Mouse (Mus musculus) cerebellum, postnatal 25 days (tissue): Measurements from ENCODE around the gene Abhd14a.
A peak's percentile ranks its signal among the peaks of the same experiment; 100 is the strongest.

Experiments
- DNase-seq, 2 experiments: peaks; one replicate each; pipeline ENCODE4 v3.0.0; 2021; ENCODE audit warnings: mixed read lengths in 2 of 2

Abhd14a gene

DNA sequence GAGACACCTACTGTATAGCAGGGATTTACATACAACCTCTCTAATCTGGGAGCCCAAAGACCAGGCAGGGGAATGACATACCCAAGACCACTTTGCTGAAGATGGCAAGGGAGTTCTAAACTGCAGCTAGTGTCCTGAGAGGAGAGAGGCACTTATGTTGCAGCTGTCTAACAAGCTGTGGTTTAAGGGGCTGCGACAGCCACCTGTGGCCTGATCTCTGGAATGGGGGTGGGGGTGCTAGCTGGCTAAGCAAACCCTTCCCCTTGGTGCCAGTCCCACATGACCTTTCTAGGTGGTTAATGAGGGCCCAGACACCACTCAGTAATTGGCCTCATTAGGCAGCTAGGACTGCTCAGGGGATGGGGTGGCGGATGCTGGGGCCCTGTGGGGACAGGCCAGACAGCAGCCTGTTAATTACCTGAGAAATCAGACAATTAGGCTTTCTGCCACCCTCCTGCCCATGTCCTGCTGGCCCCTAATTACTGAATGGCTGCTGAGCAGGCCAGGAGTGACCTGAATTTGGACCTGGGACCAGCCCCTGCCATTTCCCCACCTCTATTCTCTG, 37.3 kb downstream of the Abhd14a start:
- peak; percentile 34 to 54 for DNase-seq

GRCm38 (mm10) chr9:106409096-106409495, 38.4 kb downstream of the Abhd14a start:
- DNase-seq = no peak

- DNase-seq = no peak
Observed at GRCm38 (mm10) chr9:106406443-106407078, 40.9 kb downstream of the Abhd14a start.

DNA sequence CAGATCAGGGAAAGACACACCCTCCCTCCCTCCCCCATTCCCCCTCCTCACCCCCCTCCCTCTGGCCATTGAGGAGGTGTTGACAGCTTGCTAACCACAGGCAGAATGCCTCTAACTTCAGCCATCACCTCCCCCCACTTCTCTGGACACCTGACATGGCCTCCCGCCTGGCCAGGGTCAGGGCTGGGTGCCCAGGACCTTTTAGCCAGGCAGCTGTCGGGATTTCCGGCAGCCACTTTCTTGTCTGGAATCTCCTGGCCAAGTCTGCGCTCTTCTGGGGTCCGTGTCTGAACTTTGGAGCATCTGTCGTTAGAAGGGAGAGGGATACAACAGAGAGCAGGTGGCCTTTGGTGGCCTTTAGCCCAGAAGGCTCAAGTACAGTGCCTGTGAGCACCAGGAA, 42.2 kb downstream of the Abhd14a start:
- peak in 1 of 2 experiments; percentile 38 for DNase-seq

DNA sequence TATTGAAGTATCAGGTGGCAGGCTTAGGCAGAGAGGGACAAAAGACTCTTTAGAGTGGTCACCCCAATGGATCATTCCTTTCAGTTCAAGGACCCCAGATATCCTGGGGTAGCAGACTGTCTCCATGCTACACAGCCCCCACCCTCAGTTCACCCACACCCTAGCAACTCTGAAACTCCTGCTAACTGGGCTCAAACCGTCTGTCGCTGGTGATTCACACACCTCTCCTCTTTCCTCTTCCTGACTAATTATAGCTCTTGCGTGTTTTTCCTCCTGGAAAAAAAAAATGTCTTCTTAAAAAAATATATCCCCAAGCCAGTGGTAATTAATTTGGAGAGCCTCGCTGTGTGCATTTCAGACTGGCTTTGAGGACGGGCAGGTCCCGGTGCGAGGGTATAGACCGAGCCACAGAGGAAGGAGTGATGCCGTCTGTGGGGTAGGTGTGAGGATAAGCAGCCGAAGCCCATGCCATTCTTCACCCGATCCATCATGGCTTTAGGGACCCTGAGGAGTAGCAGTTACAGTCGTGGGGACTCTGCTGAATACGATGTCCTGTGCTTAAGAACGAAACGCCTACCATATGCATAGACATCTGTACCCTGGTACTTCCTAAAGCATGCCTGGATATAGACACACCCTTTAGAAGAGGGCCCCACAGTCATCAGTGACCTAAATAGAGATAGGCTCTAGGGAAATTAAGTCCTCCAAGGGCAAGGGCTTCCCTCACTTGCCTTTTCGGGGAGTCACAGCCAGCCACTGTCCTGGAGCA, 44.7 kb downstream of the Abhd14a start:
- DNase-seq = no peak

DNA sequence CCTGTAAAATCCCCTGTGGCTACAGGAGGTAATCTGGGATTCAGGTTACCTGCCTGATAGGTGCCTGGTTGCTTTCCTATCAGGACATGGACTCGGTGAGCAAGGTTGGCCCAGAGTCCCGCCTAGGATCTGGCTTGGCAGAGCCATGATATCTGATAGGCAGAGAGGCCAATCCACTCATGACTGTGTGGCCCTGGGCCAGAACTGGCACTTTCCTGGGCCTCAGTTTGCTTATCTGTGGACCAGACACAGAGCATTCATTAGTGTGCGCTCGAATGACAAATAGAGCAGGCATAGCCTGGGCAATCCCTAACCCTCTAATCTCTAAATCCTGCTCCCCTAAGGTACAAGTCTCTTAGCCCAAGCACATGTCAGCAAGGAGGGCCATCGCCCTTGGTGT, 45.3 kb downstream of the Abhd14a start:
- no peak for DNase-seq

GRCm38 (mm10) chr9:106399808-106400207, 47.7 kb downstream of the Abhd14a start:
- no peak for DNase-seq

DNA sequence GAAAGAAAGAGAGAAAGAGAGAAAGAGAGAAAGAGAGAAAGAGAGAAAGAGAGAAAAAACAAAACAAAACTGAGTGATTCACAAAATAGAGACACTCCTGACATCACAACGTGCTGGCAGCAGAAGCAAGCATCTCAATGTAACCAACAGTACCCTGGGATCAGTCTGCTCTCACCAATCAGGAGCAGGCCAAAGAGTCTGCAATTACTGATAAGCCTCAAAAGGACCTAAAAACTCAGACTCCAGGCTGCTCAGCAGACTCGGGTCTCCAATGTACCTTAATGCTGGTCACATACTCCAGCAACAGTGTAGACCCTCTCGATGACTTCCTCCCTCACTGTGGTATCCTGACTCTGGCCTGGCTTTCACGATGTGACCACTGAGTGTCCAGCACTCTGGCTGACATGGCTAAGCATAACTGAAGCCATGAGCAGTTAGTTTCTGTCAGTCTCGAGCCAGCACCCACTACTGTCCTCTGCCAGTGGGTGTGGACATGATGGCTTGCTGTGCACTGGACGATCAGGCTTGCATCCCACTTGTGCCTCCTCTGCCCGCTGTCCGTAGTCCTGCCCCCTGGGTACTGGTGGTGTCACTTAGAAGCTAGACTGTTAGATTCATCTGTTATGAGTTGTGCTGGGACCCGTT, 48.7 kb downstream of the Abhd14a start:
- DNase-seq = no peak

DNA sequence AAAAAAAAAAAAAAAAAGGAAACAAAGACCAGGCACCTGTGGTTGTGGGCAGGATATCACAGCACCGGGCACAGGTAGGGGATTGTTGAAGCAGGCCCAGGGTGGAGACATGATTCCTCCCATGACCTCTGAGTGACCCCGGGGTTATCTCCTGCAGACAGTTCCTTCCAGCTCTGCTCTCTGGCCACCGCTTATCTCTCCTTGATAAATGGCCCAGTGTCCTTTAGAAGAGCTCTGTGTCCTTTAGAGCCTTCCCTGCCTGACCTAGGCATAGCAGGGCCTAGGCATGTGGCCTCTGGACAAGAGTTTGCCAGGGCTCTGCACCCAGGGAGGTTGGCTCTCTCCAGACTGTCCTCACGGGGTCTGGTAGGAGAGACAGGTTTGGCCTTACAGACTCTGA, 49.7 kb downstream of the Abhd14a start:
- DNase-seq = no peak

DNA sequence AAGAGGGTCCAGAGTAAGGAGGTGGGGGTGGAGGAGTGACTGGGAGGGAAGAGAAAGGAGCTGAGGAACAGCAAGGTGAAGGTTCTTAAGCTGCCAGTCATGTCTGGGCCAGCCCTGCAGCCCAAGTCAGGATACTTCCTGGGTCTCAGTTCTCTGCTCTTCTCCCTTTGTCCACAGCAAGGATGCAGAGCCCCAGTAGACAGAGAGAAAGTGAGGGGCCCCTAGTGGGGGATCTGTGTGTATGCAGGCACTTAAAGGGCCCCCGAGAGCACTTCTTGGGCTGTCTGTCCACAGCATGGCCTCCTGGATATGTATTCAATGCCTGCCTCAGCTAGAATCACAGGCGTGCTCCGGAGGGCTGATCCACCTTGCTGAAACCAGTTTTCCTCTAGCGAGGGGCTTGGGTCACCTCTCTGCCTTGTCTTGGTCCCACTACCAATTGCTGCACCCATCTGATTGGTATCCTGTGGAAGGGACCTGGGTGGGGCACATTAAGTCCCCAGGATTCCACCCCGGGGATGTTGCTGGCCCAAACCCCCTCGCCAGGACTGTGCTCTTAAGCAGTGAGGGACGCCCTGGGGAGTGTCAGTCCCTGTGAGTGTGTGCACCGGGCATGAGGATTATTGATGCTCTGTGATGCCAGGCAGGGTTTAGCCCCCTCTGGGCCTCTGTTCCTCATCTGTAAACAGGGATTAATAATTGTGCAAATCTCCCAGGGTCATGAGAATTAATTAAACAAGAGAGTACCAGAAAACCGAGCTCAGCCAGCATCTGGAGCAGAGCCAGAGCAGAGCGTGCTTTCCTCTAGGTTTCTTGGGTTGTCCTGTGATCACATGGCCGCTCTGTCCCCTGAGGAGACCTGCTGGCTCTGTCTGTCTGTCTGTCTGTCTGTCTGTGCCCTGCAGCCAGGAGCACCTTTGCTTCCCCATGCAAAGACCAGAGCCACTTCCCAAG, 52.6 kb downstream of the Abhd14a start:
- DNase-seq = no peak

GRCm38 (mm10) chr9:106393548-106393947, 53.9 kb downstream of the Abhd14a start:
- DNase-seq = no peak

DNA sequence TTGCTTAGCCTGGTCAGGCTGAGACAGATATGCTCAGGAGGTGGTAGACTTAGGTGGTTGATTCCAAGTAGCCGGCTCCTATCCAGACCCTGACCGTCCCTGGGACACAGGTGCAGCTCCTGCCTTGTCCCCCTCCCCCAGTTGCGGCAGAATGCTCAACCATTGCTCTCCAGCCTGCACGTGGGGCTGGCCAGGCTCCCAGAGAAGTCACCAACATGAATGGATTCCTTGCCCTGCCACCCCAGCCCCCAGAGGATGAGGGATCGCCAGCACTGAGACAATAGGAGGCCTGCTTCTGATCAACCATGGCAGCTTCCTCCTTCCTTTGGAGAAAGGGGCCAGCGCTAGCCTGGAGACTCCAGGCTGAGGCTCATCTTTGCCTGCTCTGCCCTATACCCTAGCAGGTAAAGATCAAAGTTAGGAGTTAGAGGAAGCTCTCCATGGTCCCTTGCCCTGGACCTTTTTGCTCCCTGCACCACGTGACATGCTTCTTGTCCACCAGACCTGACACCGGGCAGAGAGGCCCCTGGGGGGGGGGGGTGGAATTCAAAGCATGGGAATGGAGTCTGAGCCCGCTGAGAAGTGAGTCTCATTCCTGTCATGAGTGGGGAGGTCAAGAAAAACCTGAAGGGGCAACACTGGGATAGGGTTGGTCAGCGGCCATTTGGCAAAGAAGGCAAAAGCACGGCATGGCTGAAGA, 54.5 kb downstream of the Abhd14a start:
- DNase-seq = no peak
